Mouse (Mus musculus): Measurements from ENCODE around the gene Atg4d. TPM values are rescaled to one million over a fixed set of nuclear protein-coding genes. Genes with fewer than 3 reads are reported as not detected.
A peak's percentile ranks its signal among the peaks of the same experiment; 100 is the strongest.
"Not testable (repeated sequence)": the region's sequence is repeated elsewhere in the genome, so short reads cannot be mapped to it uniquely, and the experiment has no call there.

The Atg4d gene
- total RNA-seq, 2 experiments from 2014 or later, result 39.8 to 40.2 TPM

DNA sequence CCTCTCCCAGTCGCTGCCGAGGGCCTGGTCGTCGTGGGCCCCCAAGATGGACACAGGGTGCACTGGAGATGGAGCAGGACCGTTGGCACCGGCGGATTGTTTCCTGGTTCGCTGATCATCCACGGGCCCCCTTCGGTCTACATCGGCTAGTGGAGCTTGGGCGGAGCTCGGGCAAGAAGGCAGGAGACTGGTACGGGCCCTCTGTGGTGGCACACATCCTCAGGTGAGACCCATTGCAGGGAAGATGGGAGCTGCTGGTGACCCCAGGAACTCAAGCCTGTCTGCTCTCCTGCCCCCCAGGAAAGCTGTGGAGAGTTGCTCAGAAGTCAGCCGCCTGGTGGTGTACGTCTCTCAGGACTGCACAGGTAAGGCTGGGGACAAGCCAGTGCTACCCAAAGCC, 3.2 kb downstream of the Atg4d start:
- Histone ChIP-seq H3K4me3 (no peak overlapping the region), H3K27ac (no peak overlapping the region)
- DNase-seq (ENCODE audit: low spot score in 2 of 2), result no peak
- no peak for TF ChIP-seq CTCF (conservative IDR thresholded peaks at IDR 0.05)

DNA sequence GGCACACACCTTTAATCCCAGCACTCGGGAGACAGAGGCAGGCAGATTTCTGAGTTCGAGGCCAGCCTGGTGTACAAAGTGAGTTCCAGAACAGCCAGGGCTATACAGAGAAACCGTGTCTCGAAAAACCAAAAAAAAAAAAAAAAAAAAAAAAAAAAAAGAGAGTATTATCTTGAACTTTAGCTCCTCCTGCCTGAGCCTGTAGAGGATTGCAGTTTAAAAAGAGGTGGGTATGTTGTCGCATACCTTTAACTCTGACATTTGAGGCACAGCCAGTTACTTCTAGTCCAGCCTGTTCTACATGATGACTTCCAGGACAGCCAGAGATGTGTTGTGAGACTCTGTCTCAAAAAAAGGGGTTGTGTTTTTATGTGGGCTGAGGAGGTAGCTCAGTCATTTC, 4.5 kb downstream of the Atg4d start:
- not testable (repeated sequence) for DNase-seq (ENCODE audit: low spot score in 2 of 2); H3K27ac ChIP-seq; H3K4me3 ChIP-seq

- Histone ChIP-seq H3K4me3 (no peak overlapping the region), H3K27ac (no peak overlapping the region)
- no peak for DNase-seq (ENCODE audit: low spot score in 2 of 2)
- no peak for TF ChIP-seq CTCF (conservative IDR thresholded peaks at IDR 0.05)
Measured at GRCm38 (mm10) chr9:21272391-21272790, 7.3 kb downstream of the Atg4d start.

- no peak for DNase-seq (ENCODE audit: low spot score in 2 of 2)
- no peak overlapping the region for H3K4me3 ChIP-seq
- no peak overlapping the region for H3K27ac ChIP-seq
- no peak for TF ChIP-seq CTCF (conservative IDR thresholded peaks at IDR 0.05)
Measured at GRCm38 (mm10) chr9:21273094-21273493, 8.0 kb downstream of the Atg4d start.

- no peak overlapping the region for H3K27ac ChIP-seq
- DNase-seq (ENCODE audit: low spot score in 2 of 2), result no peak
- no peak overlapping the region for H3K4me3 ChIP-seq
- no peak for TF ChIP-seq CTCF (conservative IDR thresholded peaks at IDR 0.05)
Measured at GRCm38 (mm10) chr9:21273520-21274228, 8.6 kb downstream of the Atg4d start.

GRCm38 (mm10) chr9:21274336-21274735, 9.2 kb downstream of the Atg4d start:
- no peak for DNase-seq (ENCODE audit: low spot score in 2 of 2)
- Histone ChIP-seq H3K4me3 (no peak overlapping the region), H3K27ac (no peak overlapping the region)
- TF ChIP-seq CTCF (conservative IDR thresholded peaks at IDR 0.05), result no peak

DNA sequence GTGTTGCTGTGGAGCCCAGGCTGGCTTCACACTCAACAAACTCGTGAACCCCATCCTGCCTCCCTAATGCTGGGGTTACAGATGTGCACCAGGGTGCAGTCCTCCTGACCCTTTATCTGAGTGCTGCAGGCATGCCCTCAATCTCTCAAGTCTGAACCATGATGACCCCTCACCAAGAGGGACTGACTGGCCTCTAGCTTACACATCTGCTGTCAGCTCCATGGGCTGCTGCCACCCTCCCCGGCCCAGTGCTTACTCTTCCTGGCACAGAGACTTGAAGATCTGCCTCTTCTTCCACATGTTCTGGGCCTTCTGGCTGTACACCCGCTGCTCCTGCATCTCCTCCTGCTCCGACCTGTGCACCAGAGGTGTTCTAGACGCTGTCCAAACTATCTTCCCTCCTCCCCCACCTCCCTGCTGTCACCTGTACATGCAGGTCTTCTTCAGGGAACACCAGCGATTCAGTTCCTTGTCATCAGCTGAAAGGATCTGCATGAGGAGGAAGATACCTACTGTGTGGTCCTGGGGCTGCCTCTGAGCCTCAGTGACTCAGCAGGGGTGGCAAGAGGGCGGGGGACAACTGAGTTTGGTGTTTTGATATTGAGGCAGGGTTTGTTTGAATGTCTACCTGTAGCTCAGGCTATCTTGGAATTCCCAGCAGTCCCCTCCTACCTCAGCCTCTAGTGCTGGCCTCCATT, 10.1 kb downstream of the Atg4d start:
- H3K4me3 ChIP-seq, result no peak overlapping the region
- no peak overlapping the region for H3K27ac ChIP-seq
- TF ChIP-seq CTCF (conservative IDR thresholded peaks at IDR 0.05), result no peak
- no peak for DNase-seq (ENCODE audit: low spot score in 2 of 2)

- DNase-seq (ENCODE audit: low spot score in 2 of 2), result no peak
- H3K4me3 ChIP-seq, result no peak overlapping the region
- no peak overlapping the region for H3K27ac ChIP-seq
- no peak for TF ChIP-seq CTCF (conservative IDR thresholded peaks at IDR 0.05)
Measured at GRCm38 (mm10) chr9:21275727-21276126, 10.6 kb downstream of the Atg4d start.

DNA sequence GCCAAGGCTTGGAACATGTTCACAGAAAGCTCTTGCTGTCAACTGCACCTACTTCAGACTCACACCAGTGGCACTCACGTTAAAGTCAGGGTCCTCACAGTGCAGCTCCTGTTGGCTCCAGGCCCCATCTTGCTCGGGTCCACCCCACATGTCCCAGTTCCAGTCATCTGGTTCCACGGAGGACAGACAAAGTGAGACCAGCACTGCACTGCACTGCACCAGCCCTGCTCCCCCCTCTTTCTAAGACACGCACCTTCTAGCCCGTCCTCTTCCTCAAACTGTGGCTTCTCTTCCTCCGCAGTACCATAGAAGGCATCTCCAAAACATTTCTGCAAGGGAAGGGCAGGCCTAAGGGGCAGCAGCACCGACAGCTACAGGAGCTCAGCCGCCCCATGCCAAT, 11.2 kb downstream of the Atg4d start:
- no peak for TF ChIP-seq CTCF (conservative IDR thresholded peaks at IDR 0.05)
- Histone ChIP-seq H3K4me3 (no peak overlapping the region), H3K27ac (no peak overlapping the region)
- DNase-seq (ENCODE audit: low spot score in 2 of 2), result no peak

- DNase-seq (ENCODE audit: low spot score in 2 of 2), result no peak
- Histone ChIP-seq H3K4me3 (no peak overlapping the region), H3K27ac (no peak overlapping the region)
- no peak for TF ChIP-seq CTCF (conservative IDR thresholded peaks at IDR 0.05)
Measured at GRCm38 (mm10) chr9:21277776-21278175, 12.7 kb downstream of the Atg4d start.

DNA sequence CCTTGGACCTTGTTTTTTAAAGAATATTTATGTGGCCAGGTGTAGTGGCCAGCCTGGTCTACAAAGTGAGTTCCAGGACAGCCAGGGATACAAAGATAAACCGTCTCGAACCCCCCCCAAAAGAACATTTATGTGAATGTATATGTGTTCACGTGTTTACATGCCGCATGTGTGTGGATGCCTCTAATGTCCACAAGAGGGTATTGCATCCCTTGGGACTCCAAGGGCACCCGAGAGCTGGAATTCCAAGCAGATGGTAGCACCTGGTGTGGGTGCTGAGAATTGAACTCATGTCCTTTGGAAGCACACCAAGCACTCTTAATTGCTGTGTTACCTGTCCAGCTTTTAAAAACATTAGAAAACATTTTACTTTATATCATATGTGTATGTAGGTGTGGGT, 18.5 kb downstream of the Atg4d start:
- TF ChIP-seq CTCF (conservative IDR thresholded peaks at IDR 0.05), result peak; percentile 42
- Histone ChIP-seq H3K4me3 (no peak overlapping the region), H3K27ac (no peak overlapping the region)
- DNase-seq (ENCODE audit: low spot score in 2 of 2), result no peak

GRCm38 (mm10) chr9:21283994-21284393, 18.9 kb downstream of the Atg4d start:
- DNase-seq (ENCODE audit: low spot score in 2 of 2), result no peak
- no peak for TF ChIP-seq CTCF (conservative IDR thresholded peaks at IDR 0.05)
- no peak overlapping the region for H3K4me3 ChIP-seq
- no peak overlapping the region for H3K27ac ChIP-seq

GRCm38 (mm10) chr9:21286753-21287152, 21.7 kb downstream of the Atg4d start:
- DNase-seq (ENCODE audit: low spot score in 2 of 2), result no peak
- H3K4me3 ChIP-seq, result peak overlapping the region; percentile 71
- peak overlapping the region; percentile 93 for H3K27ac ChIP-seq
- TF ChIP-seq CTCF (conservative IDR thresholded peaks at IDR 0.05), result no peak

All from layer of hippocampus, adult 2 months (tissue).